Mouse (Mus musculus): ENCODE measurements around the gene Nck2. TPM values are rescaled to one million over a fixed set of nuclear protein-coding genes. Genes with fewer than 3 reads are reported as not detected.

Nck2 gene
- polyA plus RNA-seq, 1 experiment from 2014 or later: 41.4 TPM

GRCm38 (mm10) chr1:43470421-43471179, 26.2 kb downstream of the Nck2 start:
- Histone ChIP-seq H3K27ac (replicated peaks) (peak overlapping the region; percentile 88), H3K4me2 (replicated peaks; ENCODE audit: low read depth) (no peak overlapping the region), H3K9ac (ENCODE audit: low read length) (no peak overlapping the region), H3K27me3 (ENCODE audit: control insufficient read depth, insufficient read depth, low read length) (no peaks in the 10 kb centered on the region), H3K4me3 (ENCODE audit: low read depth, low read length) (no peak overlapping the region), H3K36me3 (ENCODE audit: control insufficient read depth, insufficient read depth, low read length) (no peaks in the 10 kb centered on the region), H3K9me3 (ENCODE audit: control insufficient read depth, low read length) (no peaks in the 10 kb centered on the region), H3K4me1 (replicated peaks; ENCODE audit: control insufficient read depth, insufficient read depth) (peaks cover 19% of the 10 kb centered on the region)
- no peak for DNase-seq (ENCODE audit: low spot score)
- TF ChIP-seq CTCF (IDR thresholded peaks at IDR 0.05; ENCODE audit: low read depth) (no peak), EP300 (optimal IDR thresholded peaks at IDR 0.05) (no peak)
- 70% methylated on average over 10 of the region's 10 CpGs for WGBS
- ATAC-seq (ENCODE audit: low FRiP score, low TSS enrichment): no peak

GRCm38 (mm10) chr1:43471180-43472045, 27.0 kb downstream of the Nck2 start:
- no peak for TF ChIP-seq CTCF (IDR thresholded peaks at IDR 0.05; ENCODE audit: low read depth)
- Histone ChIP-seq H3K36me3 (ENCODE audit: control insufficient read depth, insufficient read depth, low read length) (no peaks in the 10 kb centered on the region), H3K4me1 (replicated peaks; ENCODE audit: control insufficient read depth, insufficient read depth) (peaks cover 19% of the 10 kb centered on the region), H3K9ac (ENCODE audit: low read length) (no peak overlapping the region), H3K4me2 (replicated peaks; ENCODE audit: low read depth) (0 out of 2 replicates have a peak overlapping the region, but pooled peaks have one; percentile 1), H3K27me3 (ENCODE audit: control insufficient read depth, insufficient read depth, low read length) (no peaks in the 10 kb centered on the region), H3K27ac (replicated peaks) (peak overlapping the region; percentile 88), H3K9me3 (ENCODE audit: control insufficient read depth, low read length) (no peaks in the 10 kb centered on the region), H3K4me3 (ENCODE audit: low read depth, low read length) (no peak overlapping the region)
- 66% methylated on average over 4 of the region's 4 CpGs for WGBS
- ATAC-seq (ENCODE audit: low FRiP score, low TSS enrichment) (peak; percentile 80), DNase-seq (ENCODE audit: low spot score) (no peak)

- no peak for TF ChIP-seq CTCF (IDR thresholded peaks at IDR 0.05; ENCODE audit: low read depth)
- peak; percentile 9 for TF ChIP-seq EP300 (optimal IDR thresholded peaks at IDR 0.05)
- 38% methylated on average over 8 of the region's 8 CpGs for WGBS
- ATAC-seq (ENCODE audit: low FRiP score, low TSS enrichment): peak; percentile 96
Observed at GRCm38 (mm10) chr1:43472046-43472649, 27.8 kb downstream of the Nck2 start.

GRCm38 (mm10) chr1:43473734-43474534, 29.6 kb downstream of the Nck2 start:
- Histone ChIP-seq H3K27ac (replicated peaks) (peak overlapping the region; percentile 92), H3K27me3 (ENCODE audit: control insufficient read depth, insufficient read depth, low read length) (no peaks in the 10 kb centered on the region), H3K36me3 (ENCODE audit: control insufficient read depth, insufficient read depth, low read length) (no peaks in the 10 kb centered on the region), H3K9ac (ENCODE audit: low read length) (no peak overlapping the region), H3K4me3 (ENCODE audit: low read depth, low read length) (no peak overlapping the region), H3K4me2 (replicated peaks; ENCODE audit: low read depth) (no peak overlapping the region), H3K4me1 (replicated peaks; ENCODE audit: control insufficient read depth, insufficient read depth) (peaks cover 11% of the 10 kb centered on the region), H3K9me3 (ENCODE audit: control insufficient read depth, low read length) (no peaks in the 10 kb centered on the region)
- DNase-seq (ENCODE audit: low spot score): no peak
- TF ChIP-seq CTCF (IDR thresholded peaks at IDR 0.05; ENCODE audit: low read depth) (no peak), EP300 (optimal IDR thresholded peaks at IDR 0.05) (no peak)
- WGBS: 53% methylated on average over 5 of the region's 5 CpGs
- ATAC-seq (ENCODE audit: low FRiP score, low TSS enrichment): no peak

More at GRCm38 (mm10) chr1:43472046-43472649, 27.8 kb downstream of the Nck2 start:
- DNase-seq (ENCODE audit: low spot score): peak; percentile 83
- Histone ChIP-seq H3K4me3 (ENCODE audit: low read depth, low read length) (no peak overlapping the region), H3K4me2 (replicated peaks; ENCODE audit: low read depth) (no peak overlapping the region), H3K4me1 (replicated peaks; ENCODE audit: control insufficient read depth, insufficient read depth) (peaks cover 16% of the 10 kb centered on the region), H3K27me3 (ENCODE audit: control insufficient read depth, insufficient read depth, low read length) (no peaks in the 10 kb centered on the region), H3K36me3 (ENCODE audit: control insufficient read depth, insufficient read depth, low read length) (no peaks in the 10 kb centered on the region), H3K9me3 (ENCODE audit: control insufficient read depth, low read length) (no peaks in the 10 kb centered on the region), H3K9ac (ENCODE audit: low read length) (no peak overlapping the region), H3K27ac (replicated peaks) (peak overlapping the region; percentile 88)

All from stomach, postnatal 0 days (tissue).